In the genomic region with DNA sequence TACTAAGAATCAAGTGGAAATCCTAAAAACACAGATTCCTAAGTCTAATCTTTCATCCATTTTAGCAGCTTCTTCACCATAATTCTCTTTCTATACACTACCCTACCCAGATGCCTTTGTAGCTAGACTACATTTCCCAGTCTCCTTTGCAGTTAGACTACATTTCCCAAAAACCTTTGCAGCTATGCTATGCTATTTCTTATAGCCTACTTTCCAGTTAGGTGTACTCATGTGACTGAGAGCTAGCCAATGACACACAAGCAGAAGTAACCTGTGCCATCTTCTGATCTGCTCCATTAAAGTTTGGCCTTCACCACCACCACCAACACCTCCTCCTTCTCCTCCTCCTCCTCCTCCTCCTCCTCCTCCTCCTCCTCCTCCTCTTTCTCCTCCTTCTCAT, we compare ENCODE assay signal across 21 mouse cellular contexts. TPM values are rescaled to one million over a fixed set of nuclear protein-coding genes. Genes with fewer than 3 reads are reported as not detected.
A peak's percentile ranks its signal among the peaks of the same experiment; 100 is the strongest.
DNase-seq lines count a peak whose midpoint lies in the region; ATAC-seq and TF ChIP-seq lines count a peak whose summit lies in the region.
"Had no signal": no experiment of that assay in that cellular context is flagged by ENCODE, and none has a peak within 500 bp of the region (broad histone marks: within the 10 kb centered on the region; RNA-seq: fewer than 3 reads in every experiment).

No protein-coding gene starts in this region.

- no peak overlapping the region for H3K27ac ChIP-seq in limb, embryonic 14.5 days (replicated peaks; ENCODE audit: low read depth, low read length)
- H3K27ac ChIP-seq in limb, embryonic 10.5 days, result no peak overlapping the region
- no peak overlapping the region for H3K27ac ChIP-seq in heart, embryonic 12.5 days (ENCODE audit: poor library complexity, severe bottlenecking)
- H3K27ac ChIP-seq: embryonic facial prominence, embryonic 12.5 days; kidney, postnatal 0 days; layer of hippocampus, adult 2 months; limb, embryonic 13.5 days; neural tube, embryonic 12.5 days; stomach, postnatal 0 days had no signal

- no peak for DNase-seq in frontal cortex, postnatal 14 days (ENCODE audit: low spot score in 2 of 2)
- DNase-seq in limb, embryonic 14.5 days (ENCODE audit: low spot score), result no peak
- no peak for DNase-seq in limb, embryonic 10.5 days (ENCODE audit: low spot score)
- DNase-seq in ES-CJ7 (ENCODE audit: low read depth, low spot score), result peak; percentile 48
- DNase-seq in brain, adult 2 months (ENCODE audit: low read depth, low spot score), result peak; percentile 78
- no peak for DNase-seq in thymus, postnatal 0 days (ENCODE audit: low spot score)
- DNase-seq: adrenal gland, adult 2 months; B cell, adult 2 months; cerebellum, adult 11-12 months; heart, postnatal 4 days; right cerebral cortex, postnatal 25 days; thymus, postnatal 25 days had no signal

- H3K4me1 ChIP-seq in limb, embryonic 14.5 days (ENCODE audit: control insufficient read depth, insufficient read depth, low read length), result no peaks in the 10 kb centered on the region
- H3K4me1 ChIP-seq in limb, embryonic 10.5 days, result peaks cover 3% of the 10 kb centered on the region; the same call in 1 of the 2 replicates
- H3K4me1 ChIP-seq in heart, embryonic 12.5 days (replicated peaks), result no peaks in the 10 kb centered on the region
- H3K4me1 ChIP-seq: embryonic facial prominence, embryonic 12.5 days; limb, embryonic 13.5 days; neural tube, embryonic 12.5 days had no signal

- H3K9ac ChIP-seq in limb, embryonic 14.5 days (ENCODE audit: low read depth, low read length, severe bottlenecking), result no peak overlapping the region
- H3K9ac ChIP-seq in heart, embryonic 12.5 days, result no peak overlapping the region
- H3K9ac ChIP-seq: embryonic facial prominence, embryonic 12.5 days; limb, embryonic 13.5 days; neural tube, embryonic 12.5 days had no signal

- peak; percentile 97 for ATAC-seq in frontal cortex, adult (ENCODE audit: low TSS enrichment)
- ATAC-seq in limb, embryonic 14.5 days (ENCODE audit: low FRiP score, low read depth), result 0 out of 2 replicates have a peak, but pooled peaks have one; percentile 23
- ATAC-seq in heart, embryonic 12.5 days (ENCODE audit: insufficient number of reproducible peaks, low FRiP score), result no peak
- ATAC-seq: inflammation-experienced regulatory T-cells, adult 6 months had no signal

- H3K4me3 ChIP-seq in limb, embryonic 14.5 days (replicated peaks; ENCODE audit: low read length), result no peak overlapping the region
- H3K4me3 ChIP-seq in limb, embryonic 10.5 days, result no peak overlapping the region
- H3K4me3 ChIP-seq in heart, embryonic 12.5 days, result no peak overlapping the region
- H3K4me3 ChIP-seq: embryonic facial prominence, embryonic 12.5 days; layer of hippocampus, adult 2 months; limb, embryonic 13.5 days; neural tube, embryonic 12.5 days had no signal

- H3K27me3 ChIP-seq in limb, embryonic 14.5 days (ENCODE audit: control insufficient read depth, insufficient read depth, low read length), result no peaks in the 10 kb centered on the region
- no peaks in the 10 kb centered on the region for H3K27me3 ChIP-seq in limb, embryonic 10.5 days (ENCODE audit: low read depth, poor library complexity, severe bottlenecking)
- no peaks in the 10 kb centered on the region for H3K27me3 ChIP-seq in heart, embryonic 12.5 days (replicated peaks)
- H3K27me3 ChIP-seq: embryonic facial prominence, embryonic 12.5 days; limb, embryonic 13.5 days; neural tube, embryonic 12.5 days had no signal

- TF ChIP-seq POLR2A in limb, embryonic 14.5 days (IDR thresholded peaks at IDR 0.05; ENCODE audit: borderline replicate concordance, extremely low read depth, insufficient read depth, insufficient read length), result no peak

- no peak overlapping the region for H3K4me2 ChIP-seq in limb, embryonic 14.5 days (replicated peaks; ENCODE audit: low read depth, low read length, severe bottlenecking)
- H3K4me2 ChIP-seq in heart, embryonic 12.5 days, result no peak overlapping the region
- H3K4me2 ChIP-seq: embryonic facial prominence, embryonic 12.5 days; limb, embryonic 13.5 days; neural tube, embryonic 12.5 days had no signal

- no peaks in the 10 kb centered on the region for H3K9me3 ChIP-seq in limb, embryonic 14.5 days (ENCODE audit: control insufficient read depth, low read length)
- no peaks in the 10 kb centered on the region for H3K9me3 ChIP-seq in limb, embryonic 10.5 days (replicated peaks)
- no peaks in the 10 kb centered on the region for H3K9me3 ChIP-seq in heart, embryonic 12.5 days (replicated peaks)
- H3K9me3 ChIP-seq: embryonic facial prominence, embryonic 12.5 days; limb, embryonic 13.5 days; neural tube, embryonic 12.5 days had no signal

- H3K36me3 ChIP-seq in limb, embryonic 14.5 days (ENCODE audit: control insufficient read depth, insufficient read depth, low read length), result no peaks in the 10 kb centered on the region
- no peaks in the 10 kb centered on the region for H3K36me3 ChIP-seq in limb, embryonic 10.5 days
- no peaks in the 10 kb centered on the region for H3K36me3 ChIP-seq in heart, embryonic 12.5 days
- H3K36me3 ChIP-seq: embryonic facial prominence, embryonic 12.5 days; limb, embryonic 13.5 days; neural tube, embryonic 12.5 days had no signal

RNA-seq across cellular contexts. Expression of gene Klhl29, which starts 11.2 kb away (rescaled TPM):
- 14.0 and 23.0 TPM in 2 replicates for polyA plus RNA-seq in limb, embryonic 14.5 days (2012; rRNA removed)
- 4.9 and 5.9 TPM in 2 replicates for polyA plus RNA-seq in limb, embryonic 14.5 days (2014; fragmentation: Nextera tagmentation; extraction: Ambion mirVana)
- polyA plus RNA-seq in limb, embryonic 10.5 days (2016; fragmentation: Nextera tagmentation; extraction: Ambion mirVana), result 1.0 and 1.4 TPM in 2 replicates
- polyA plus RNA-seq in heart, embryonic 12.5 days (2016; fragmentation: Nextera tagmentation; extraction: Ambion mirVana), result 0.42 and 0.48 TPM in 2 replicates
- 0.39 TPM in 2 replicates for polyA plus RNA-seq in thymus, postnatal 0 days (2015; fragmentation: Nextera tagmentation; extraction: Ambion mirVana)

Comparison
In these comparisons a context has a peak if more than half of its experiments do, and no peak if none do; other contexts are left out.
1. DNase-seq: peak in ES-CJ7 (single experiment) and brain, adult 2 months (single experiment); none in frontal cortex, postnatal 14 days (0 of 2), limb, embryonic 14.5 days (single experiment), limb, embryonic 10.5 days (single experiment) and thymus, postnatal 0 days (single experiment).